Mouse (Mus musculus) cortical plate, adult 2 months (tissue): Measurements from ENCODE around the gene Alg2. TPM values are rescaled to one million over a fixed set of nuclear protein-coding genes. Genes with fewer than 3 reads are reported as not detected.

Experiments used
- H3K27ac ChIP-seq: fragments of 200-500 bp; 2 replicates; pipeline ENCODE4 v1.5.1; 2012; ENCODE audit warnings: low read length, control low read depth, inconsistent platforms; ENCODE audit not compliant: insufficient read depth
- H3K4me1 ChIP-seq: fragments of 200-500 bp; 2 replicates; pipeline ENCODE4 v1.6.1; 2011; ENCODE audit warnings: low read length; ENCODE audit not compliant: control insufficient read depth, insufficient read depth
- H3K4me3 ChIP-seq: fragments of 200-500 bp; 2 replicates; pipeline ENCODE4 v1.5.1; 2011; ENCODE audit warnings: mild to moderate bottlenecking, low read length, control low read depth; ENCODE audit not compliant: insufficient read depth
- CTCF ChIP-seq: fragments of 200-500 bp; IDR thresholded peaks from 2 replicates; pipeline ENCODE4 v1.5.1; 2011; ENCODE audit warnings: mild to moderate bottlenecking, control low read depth, low read length; ENCODE audit not compliant: insufficient read depth; ENCODE audit errors: extremely low read depth
- POLR2A ChIP-seq: fragments of 200-500 bp; IDR thresholded peaks from 2 replicates; pipeline ENCODE4 v1.6.1; 2011; ENCODE audit warnings: mild to moderate bottlenecking, low read length, control low read depth; ENCODE audit not compliant: insufficient read depth; ENCODE audit errors: extremely low read depth
- polyA plus RNA-seq: library from polyadenylated mRNA; depleted of rRNA; stranded (reverse); fragments of >200 nt; gene quantifications from 2 replicates; pipeline ENCODE4 v1.2.3, GENCODE M21; 2012

Alg2 gene
- polyA plus RNA-seq, 1 experiment: 77.2 TPM

DNA sequence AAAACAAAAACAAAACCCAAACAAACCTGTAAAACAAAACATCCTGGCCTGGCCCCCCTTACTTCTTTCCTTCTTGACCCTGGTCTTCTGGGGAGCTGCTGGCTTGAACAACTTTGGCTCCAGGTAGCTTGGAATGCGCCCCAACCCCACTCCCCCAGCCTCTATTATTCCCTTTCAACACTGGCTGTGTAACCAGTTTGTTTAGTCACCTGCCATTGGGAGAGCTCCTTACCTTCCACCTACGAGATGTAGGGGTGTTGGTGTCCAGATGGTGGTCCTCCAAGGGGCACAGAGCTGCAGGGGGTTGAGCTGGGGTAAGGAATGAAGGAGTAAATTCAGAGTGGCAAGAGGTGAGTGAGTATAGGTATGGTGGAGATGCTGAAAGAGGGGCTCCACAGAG, 6.9 kb downstream of the Alg2 start:
- no peaks in the 10 kb centered on the region for H3K4me1 ChIP-seq
- H3K27ac ChIP-seq: no peak overlapping the region
- no peak overlapping the region for H3K4me3 ChIP-seq
- TF ChIP-seq POLR2A (no peak), CTCF (no peak)

DNA sequence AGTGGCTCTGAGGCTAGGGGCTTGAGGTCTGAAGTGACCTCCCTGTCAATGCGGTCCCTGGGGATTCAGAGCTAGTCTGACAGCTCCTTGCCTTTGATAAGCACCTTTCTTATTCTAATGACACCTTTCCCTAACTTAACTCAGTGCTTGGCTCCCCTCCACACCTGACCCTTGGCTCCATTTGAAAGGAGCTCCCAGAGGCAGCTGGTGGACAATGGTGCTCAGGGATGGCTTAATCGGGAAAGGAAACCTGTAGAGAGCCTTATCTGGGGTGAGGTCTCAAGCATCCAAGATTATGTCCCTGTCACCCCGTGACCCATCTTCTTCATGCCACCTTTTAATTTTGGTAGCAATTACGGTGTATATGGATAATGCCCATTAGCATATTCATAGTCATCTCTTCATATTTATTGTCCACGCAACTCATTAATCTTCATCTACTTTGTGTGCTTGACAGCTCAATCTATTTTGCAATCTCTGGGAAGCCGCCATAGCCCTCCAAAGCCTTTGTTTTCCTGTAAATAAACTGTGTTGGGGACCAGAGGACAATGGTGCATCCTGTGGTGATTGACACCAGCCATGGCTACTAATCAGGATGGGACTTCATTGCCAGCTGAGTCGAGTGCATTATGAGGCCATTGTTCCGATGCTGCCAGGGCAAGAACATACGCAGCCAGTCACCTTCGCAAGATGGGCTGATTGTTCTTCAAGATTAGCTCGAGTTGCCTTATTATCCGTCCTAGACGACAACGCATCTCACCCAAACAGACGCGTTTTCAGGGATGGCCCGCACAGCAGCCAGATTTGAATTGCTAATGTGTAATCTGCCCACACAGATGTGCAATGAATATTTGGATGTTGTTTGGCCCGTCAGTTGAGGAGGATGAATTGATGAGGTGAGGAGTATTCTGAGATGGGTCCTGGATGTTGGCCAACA, 24.3 kb downstream of the Alg2 start:
- no peak for TF ChIP-seq POLR2A
- TF ChIP-seq CTCF: no peak
- Histone ChIP-seq H3K4me1 (no peaks in the 10 kb centered on the region), H3K4me3 (no peak overlapping the region), H3K27ac (no peak overlapping the region)

DNA sequence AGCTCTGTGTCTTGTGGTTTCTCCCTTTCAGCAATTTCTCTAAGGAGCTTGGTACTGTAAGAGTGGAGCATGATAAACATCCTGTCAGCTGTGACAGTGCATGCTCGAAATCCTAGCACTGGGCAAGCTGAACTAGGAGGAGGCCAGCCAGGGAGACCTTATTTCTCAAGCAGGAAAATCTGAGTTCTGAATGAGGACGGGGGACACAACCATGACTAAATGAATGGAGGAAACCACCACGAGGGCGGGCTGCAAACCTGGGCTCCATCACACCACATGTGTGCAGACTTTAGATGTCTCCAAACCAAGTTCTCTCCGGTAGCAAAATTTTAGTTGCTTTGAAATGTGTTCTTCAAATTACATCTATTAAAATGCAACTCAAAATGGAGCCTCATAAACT, 25.0 kb downstream of the Alg2 start:
- Histone ChIP-seq H3K4me1 (no peaks in the 10 kb centered on the region), H3K27ac (no peak overlapping the region), H3K4me3 (no peak overlapping the region)
- TF ChIP-seq POLR2A (no peak), CTCF (no peak)

DNA sequence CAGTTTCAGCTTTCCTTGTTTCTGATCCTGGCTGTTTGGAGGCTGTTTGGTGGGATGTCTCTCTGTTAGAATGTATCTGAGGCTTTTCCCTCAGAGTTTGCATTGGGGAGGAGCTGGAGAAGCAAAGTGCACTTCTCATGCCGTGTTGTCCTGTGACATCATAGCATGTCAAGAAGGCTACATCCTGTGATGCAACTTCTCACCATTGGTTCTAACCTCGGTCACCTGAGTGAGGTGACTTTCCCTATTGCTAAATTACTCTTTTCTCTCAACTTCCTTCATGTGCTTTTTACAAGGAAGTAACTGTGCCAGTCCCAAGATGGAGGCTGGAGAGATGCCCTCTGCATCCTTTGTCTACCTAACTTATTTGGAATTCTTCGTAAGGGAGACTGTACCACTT, 25.6 kb downstream of the Alg2 start:
- TF ChIP-seq CTCF: no peak
- TF ChIP-seq POLR2A: no peak
- Histone ChIP-seq H3K4me3 (no peak overlapping the region), H3K27ac (no peak overlapping the region), H3K4me1 (no peaks in the 10 kb centered on the region)

DNA sequence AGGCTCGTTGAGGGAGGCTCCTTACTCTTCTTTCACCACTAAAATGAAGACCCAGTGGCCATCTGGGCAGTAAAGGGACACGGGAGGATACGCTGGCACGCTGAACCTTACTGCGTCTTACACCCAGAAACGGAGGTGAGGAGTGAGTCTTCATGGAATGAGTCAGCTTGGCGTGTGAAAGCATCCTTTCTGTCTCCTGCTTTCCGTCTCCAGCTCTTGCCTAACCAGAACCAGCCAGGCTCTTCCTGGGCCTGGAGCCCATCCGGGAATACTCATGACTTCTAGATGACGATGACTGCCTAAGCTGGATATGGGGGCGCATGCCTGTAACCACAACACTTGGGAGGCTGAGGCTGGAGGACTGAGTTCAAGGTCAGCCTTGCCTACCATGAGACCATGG, 33.2 kb downstream of the Alg2 start:
- Histone ChIP-seq H3K4me1 (no peaks in the 10 kb centered on the region), H3K27ac (no peak overlapping the region), H3K4me3 (no peak overlapping the region)
- TF ChIP-seq POLR2A: no peak
- TF ChIP-seq CTCF: no peak

DNA sequence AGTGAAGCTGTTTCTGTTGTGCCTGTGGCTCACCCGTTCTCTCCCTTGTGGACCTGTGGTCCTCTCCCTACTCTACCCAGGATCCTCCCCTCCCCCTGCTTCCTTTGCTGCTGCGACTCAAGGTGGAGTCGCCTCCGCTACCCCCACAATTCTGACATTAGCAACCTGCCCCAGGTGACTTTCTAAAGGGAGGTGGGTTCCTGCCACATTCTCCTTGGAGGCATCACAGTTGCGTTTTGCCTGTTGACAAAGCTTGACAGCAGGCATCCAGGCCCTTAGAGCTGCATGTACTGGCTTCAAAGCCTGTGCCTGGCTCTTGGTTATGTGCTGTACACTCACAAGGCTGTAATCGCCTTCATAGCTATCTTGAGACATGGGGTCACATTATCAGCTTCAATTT, 35.2 kb downstream of the Alg2 start:
- no peak overlapping the region for H3K4me3 ChIP-seq
- H3K27ac ChIP-seq: no peak overlapping the region
- no peaks in the 10 kb centered on the region for H3K4me1 ChIP-seq
- TF ChIP-seq POLR2A (no peak), CTCF (no peak)

DNA sequence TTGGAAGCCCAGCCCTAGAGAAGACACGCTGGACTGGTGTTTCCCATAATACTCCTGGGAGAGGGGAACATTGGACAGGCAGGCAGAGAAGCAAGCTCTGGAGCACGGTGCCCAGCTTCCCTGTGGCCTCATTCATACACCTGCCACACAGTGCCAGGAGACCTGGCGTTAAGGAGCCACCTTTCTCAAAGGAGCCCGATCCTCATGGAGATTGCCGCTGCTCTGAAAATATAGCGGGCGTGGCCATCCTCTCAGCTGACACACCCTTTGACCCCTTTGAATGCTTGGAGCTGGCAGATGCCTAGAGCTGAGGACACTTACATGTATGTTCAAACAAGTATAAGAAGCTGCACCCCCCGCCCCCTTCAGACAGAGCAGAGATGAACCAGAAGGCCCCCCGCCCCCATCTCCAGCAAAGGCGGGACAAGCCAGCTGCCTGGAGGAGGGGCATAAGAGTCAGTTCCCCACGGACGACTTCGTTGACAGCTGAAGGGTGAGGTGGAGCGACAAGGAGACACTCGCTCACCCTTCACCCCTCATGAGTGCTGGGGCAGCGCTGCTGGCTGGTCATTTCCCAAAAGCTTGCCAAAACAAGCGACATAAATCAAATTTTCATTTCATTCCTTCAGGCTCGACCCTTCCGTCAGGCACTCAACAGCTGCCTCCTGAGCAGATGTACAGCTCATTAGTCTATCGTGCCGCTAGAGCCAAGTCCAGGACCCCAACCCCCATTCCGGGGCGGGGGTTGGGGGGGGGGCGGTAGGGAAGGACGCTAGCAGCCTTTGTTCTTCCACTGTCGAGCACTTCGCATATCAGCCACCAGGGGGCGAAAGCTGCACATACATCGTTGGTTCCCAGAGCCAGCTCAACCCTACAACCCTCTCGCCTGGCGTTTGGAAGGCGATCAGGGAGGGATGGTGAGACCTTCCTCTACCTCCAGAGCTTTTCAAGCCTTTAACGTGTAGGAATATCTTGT, 36.5 kb downstream of the Alg2 start:
- no peak overlapping the region for H3K27ac ChIP-seq
- no peaks in the 10 kb centered on the region for H3K4me1 ChIP-seq
- H3K4me3 ChIP-seq: peak overlapping the region; percentile 53
- TF ChIP-seq CTCF (peak; percentile 94), POLR2A (no peak)

DNA sequence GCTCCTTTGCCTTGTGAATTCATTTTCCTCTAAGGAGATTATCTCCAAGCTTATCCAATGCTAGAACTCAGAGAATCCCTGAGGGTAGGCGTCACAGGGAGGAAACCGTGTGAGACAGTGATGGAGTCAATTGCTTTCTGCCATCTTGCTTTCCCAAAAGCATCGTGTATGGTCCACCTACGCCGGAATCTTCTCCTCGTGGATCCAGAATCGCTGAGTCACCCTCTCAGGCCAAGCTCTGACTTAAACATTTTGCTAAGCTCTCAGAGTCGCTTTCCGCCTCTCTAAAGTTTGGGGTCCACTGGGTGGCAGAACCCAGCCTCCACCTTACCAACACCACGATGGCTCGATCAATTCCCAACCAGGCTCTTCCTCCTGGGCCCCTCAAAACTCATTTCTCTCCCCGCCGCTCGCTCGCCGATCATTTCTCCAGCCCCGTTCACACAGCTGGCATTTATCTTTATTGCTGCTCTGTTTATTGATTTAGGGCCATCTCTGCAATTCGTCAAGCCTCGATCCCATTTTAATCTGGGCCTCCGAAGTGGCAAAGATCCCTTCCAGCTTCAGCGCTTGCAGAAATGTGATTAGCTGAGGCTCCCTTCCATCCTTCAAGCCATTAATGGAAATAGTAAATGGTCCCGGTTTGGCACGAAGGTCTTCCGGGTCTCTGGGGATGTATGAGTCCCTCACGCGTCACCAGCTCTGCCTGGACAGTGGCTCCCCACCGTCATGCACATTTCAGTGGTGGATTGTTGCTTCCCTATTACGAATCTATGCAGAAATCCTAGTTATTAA, 38.4 kb downstream of the Alg2 start:
- Histone ChIP-seq H3K4me1 (no peaks in the 10 kb centered on the region), H3K27ac (no peak overlapping the region), H3K4me3 (no peak overlapping the region)
- no peak for TF ChIP-seq CTCF
- no peak for TF ChIP-seq POLR2A

DNA sequence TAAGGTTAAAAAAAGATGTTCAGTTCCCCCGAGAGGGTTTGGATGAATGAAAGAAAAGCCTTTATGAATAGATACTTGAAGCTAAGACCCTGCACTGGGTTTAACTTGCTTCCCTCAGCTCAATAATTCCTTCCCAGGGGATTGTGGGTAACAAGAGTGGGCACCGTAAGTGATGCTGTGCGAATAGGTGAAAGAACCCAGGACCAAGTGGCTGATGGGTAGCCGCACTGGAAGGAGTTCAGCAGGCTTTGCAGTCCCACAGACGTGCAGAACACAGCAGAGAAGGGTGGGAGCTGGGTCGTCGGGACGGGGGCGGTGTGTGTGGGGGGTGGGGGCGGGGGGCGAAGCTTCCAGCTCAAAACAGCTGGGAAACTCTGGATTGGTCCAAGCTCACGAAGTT, 39.0 kb downstream of the Alg2 start:
- H3K4me3 ChIP-seq: no peak overlapping the region
- H3K4me1 ChIP-seq: no peaks in the 10 kb centered on the region
- no peak for TF ChIP-seq CTCF
- TF ChIP-seq POLR2A: no peak

More for the DNA sequence above, 39.0 kb downstream of the Alg2 start:
- H3K27ac ChIP-seq: no peak overlapping the region
